In the genomic region with DNA sequence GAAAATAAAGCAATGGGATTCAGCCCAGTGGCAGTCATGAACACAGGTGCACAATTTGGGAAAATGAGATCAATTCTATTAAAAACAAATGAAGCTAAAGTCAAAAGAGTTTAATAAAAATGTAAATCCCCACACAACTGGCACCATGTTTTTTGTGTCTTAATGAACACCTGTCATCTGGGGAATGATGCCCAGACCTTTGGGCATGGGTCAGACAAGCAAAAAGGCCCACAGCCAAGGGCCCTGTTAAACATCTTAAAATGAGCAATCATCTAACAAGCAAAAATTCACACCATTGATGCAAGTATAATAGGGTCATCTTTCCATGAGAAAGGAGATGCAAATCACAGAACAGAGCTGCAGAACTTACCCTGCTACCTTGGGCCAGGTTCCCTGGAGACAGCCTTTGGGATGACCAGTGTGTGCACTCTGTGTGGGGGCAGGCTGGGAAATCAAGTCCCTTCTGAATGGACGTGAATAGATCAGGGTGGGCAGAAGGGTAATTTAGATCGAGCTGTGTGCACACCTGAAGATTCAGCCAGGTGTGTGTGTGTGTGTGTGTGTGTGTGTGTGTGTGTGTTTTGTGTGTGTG, we compare ENCODE assay signal across 23 mouse cellular contexts.
DNase-seq lines count a peak whose midpoint lies in the region; ATAC-seq and TF ChIP-seq lines count a peak whose summit lies in the region.
"Had no signal": no experiment of that assay in that cellular context is flagged by ENCODE, and none has a peak within 500 bp of the region (broad histone marks: within the 10 kb centered on the region; RNA-seq: fewer than 3 reads in every experiment).

No protein-coding gene starts in this region.

- H3K9me3 ChIP-seq in forebrain, embryonic 14.5 days (replicated peaks; ENCODE audit: control insufficient read depth, low read length) = no peaks in the 10 kb centered on the region
- H3K9me3 ChIP-seq in forebrain, postnatal 0 days (ENCODE audit: low read length) = no peaks in the 10 kb centered on the region
- H3K9me3 ChIP-seq in midbrain, embryonic 15.5 days = no peaks in the 10 kb centered on the region
- no peaks in the 10 kb centered on the region for H3K9me3 ChIP-seq in midbrain, embryonic 13.5 days
- H3K9me3 ChIP-seq: forebrain, embryonic 10.5 days; heart, embryonic 15.5 days; midbrain, embryonic 12.5 days; neural tube, embryonic 13.5 days had no signal

- ATAC-seq in forebrain, embryonic 14.5 days = no peak
- ATAC-seq in forebrain, postnatal 0 days = no peak
- peak; percentile 56; the same call in 1 of the 2 replicates for ATAC-seq in midbrain, embryonic 15.5 days (replicated peaks)
- no peak for ATAC-seq in midbrain, embryonic 13.5 days
- no peak for ATAC-seq in megakaryocyte-erythroid progenitor cell, adult 5-6 weeks (replicated peaks; ENCODE audit: low FRiP score, low TSS enrichment, poor library complexity, severe bottlenecking)
- ATAC-seq: liver, postnatal 0 days; lung, postnatal 0 days; Patski had no signal

- no peak for TF ChIP-seq CTCF in forebrain, postnatal 0 days (IDR thresholded peaks at IDR 0.05; ENCODE audit: low read depth)

- no peaks in the 10 kb centered on the region for H3K4me1 ChIP-seq in forebrain, embryonic 14.5 days (ENCODE audit: control insufficient read depth, insufficient read depth, low read length)
- H3K4me1 ChIP-seq in forebrain, postnatal 0 days (ENCODE audit: insufficient read depth) = no peaks in the 10 kb centered on the region
- H3K4me1 ChIP-seq in midbrain, embryonic 15.5 days = no peaks in the 10 kb centered on the region
- no peaks in the 10 kb centered on the region for H3K4me1 ChIP-seq in midbrain, embryonic 13.5 days (replicated peaks)
- H3K4me1 ChIP-seq: heart, embryonic 15.5 days; midbrain, embryonic 12.5 days; neural tube, embryonic 13.5 days had no signal

- no peak overlapping the region for H3K4me3 ChIP-seq in forebrain, embryonic 14.5 days (ENCODE audit: low read depth, low read length)
- H3K4me3 ChIP-seq in forebrain, postnatal 0 days (ENCODE audit: low read depth, low read length) = no peak overlapping the region
- H3K4me3 ChIP-seq in midbrain, embryonic 15.5 days = no peak overlapping the region
- no peak overlapping the region for H3K4me3 ChIP-seq in midbrain, embryonic 13.5 days (replicated peaks)
- H3K4me3 ChIP-seq: forebrain, embryonic 10.5 days; gastrocnemius, adult 2 months; heart, embryonic 15.5 days; midbrain, embryonic 12.5 days; neural tube, embryonic 13.5 days had no signal

- H3K4me2 ChIP-seq in forebrain, embryonic 14.5 days (ENCODE audit: low read length) = no peak overlapping the region
- H3K4me2 ChIP-seq in forebrain, postnatal 0 days (ENCODE audit: low read depth) = no peak overlapping the region
- H3K4me2 ChIP-seq in midbrain, embryonic 15.5 days = no peak overlapping the region
- no peak overlapping the region for H3K4me2 ChIP-seq in midbrain, embryonic 13.5 days (replicated peaks)
- H3K4me2 ChIP-seq: heart, embryonic 15.5 days; liver, embryonic 11.5 days; midbrain, embryonic 12.5 days; neural tube, embryonic 13.5 days had no signal

- H3K36me3 ChIP-seq in forebrain, embryonic 14.5 days (ENCODE audit: control insufficient read depth, insufficient read depth, low read length) = no peaks in the 10 kb centered on the region
- no peaks in the 10 kb centered on the region for H3K36me3 ChIP-seq in forebrain, postnatal 0 days (ENCODE audit: insufficient read depth)
- H3K36me3 ChIP-seq in midbrain, embryonic 15.5 days (replicated peaks) = no peaks in the 10 kb centered on the region
- no peaks in the 10 kb centered on the region for H3K36me3 ChIP-seq in midbrain, embryonic 13.5 days
- H3K36me3 ChIP-seq: forebrain, embryonic 10.5 days; heart, embryonic 15.5 days; midbrain, embryonic 12.5 days; neural tube, embryonic 13.5 days had no signal

- H3K9ac ChIP-seq in forebrain, embryonic 14.5 days (ENCODE audit: low read length) = no peak overlapping the region
- no peak overlapping the region for H3K9ac ChIP-seq in forebrain, postnatal 0 days
- no peak overlapping the region for H3K9ac ChIP-seq in midbrain, embryonic 15.5 days
- no peak overlapping the region for H3K9ac ChIP-seq in midbrain, embryonic 13.5 days (replicated peaks)
- H3K9ac ChIP-seq: heart, embryonic 15.5 days; liver, postnatal 0 days; midbrain, embryonic 12.5 days; neural tube, embryonic 13.5 days had no signal

- no peaks in the 10 kb centered on the region for H3K27me3 ChIP-seq in forebrain, embryonic 14.5 days (replicated peaks; ENCODE audit: control insufficient read depth, insufficient read depth, low read length)
- H3K27me3 ChIP-seq in forebrain, postnatal 0 days (ENCODE audit: insufficient read depth, low read length) = no peaks in the 10 kb centered on the region
- H3K27me3 ChIP-seq in midbrain, embryonic 15.5 days (replicated peaks) = no peaks in the 10 kb centered on the region
- H3K27me3 ChIP-seq in midbrain, embryonic 13.5 days = no peaks in the 10 kb centered on the region
- H3K27me3 ChIP-seq: heart, embryonic 15.5 days; midbrain, embryonic 12.5 days; neural tube, embryonic 13.5 days; Patski had no signal

- peak; percentile 6 for DNase-seq in forebrain, embryonic 14.5 days (ENCODE audit: low spot score)
- no peak for DNase-seq in forebrain, postnatal 0 days
- DNase-seq in cerebellum, postnatal 10 days = peak; percentile 54 to 65
- no peak for DNase-seq in Muller cell, postnatal 12 days (ENCODE audit: inconsistent ontology term)
- DNase-seq: adrenal gland, postnatal 36 days; gastrocnemius, adult 2 months; heart, postnatal 36 days; kidney, adult 8-10 months; kidney, postnatal 10 days; liver, postnatal 0 days; right cerebral cortex, adult 18-20 months; right cerebral cortex, postnatal 4 days; thymus, postnatal 14 days had no signal

- 68% methylated on average over 2 of the region's 2 CpGs for WGBS in forebrain, embryonic 14.5 days
- 68% methylated on average over 2 of the region's 2 CpGs for WGBS in forebrain, postnatal 0 days
- 59% methylated on average over 2 of the region's 2 CpGs for WGBS in midbrain, embryonic 15.5 days
- WGBS in midbrain, embryonic 13.5 days = 78% methylated on average over 2 of the region's 2 CpGs

- H3K27ac ChIP-seq in forebrain, embryonic 14.5 days (ENCODE audit: low read depth, low read length) = no peak overlapping the region
- H3K27ac ChIP-seq in forebrain, postnatal 0 days (ENCODE audit: low read depth, low read length) = no peak overlapping the region
- no peak overlapping the region for H3K27ac ChIP-seq in midbrain, embryonic 15.5 days
- H3K27ac ChIP-seq in midbrain, embryonic 13.5 days = no peak overlapping the region
- H3K27ac ChIP-seq: forebrain, embryonic 10.5 days; gastrocnemius, adult 2 months; heart, embryonic 15.5 days; midbrain, embryonic 12.5 days; neural tube, embryonic 13.5 days had no signal

Comparison
In these comparisons a context has a peak if more than half of its experiments do, and no peak if none do; other contexts are left out.
1. DNase-seq: peak in forebrain, embryonic 14.5 days (single experiment) and cerebellum, postnatal 10 days (2 of 2); none in forebrain, postnatal 0 days (single experiment) and Muller cell, postnatal 12 days (single experiment).